Mouse (Mus musculus) liver, embryonic 14.5 days (tissue): ENCODE data around the gene Zfp568. TPM values are rescaled to one million over a fixed set of nuclear protein-coding genes. Genes with fewer than 3 reads are reported as not detected.

Experiments
- ATAC-seq: fragments of 200-750 bp; cut with Nextera tagmentation; 2 replicates; pipeline ENCODE4 v1.8.0; 2017; ENCODE audit warnings: moderate number of reproducible peaks, mild to moderate bottlenecking, moderate library complexity; ENCODE audit not compliant: insufficient read depth
- DNase-seq, 3 experiments: peaks; one replicate each; pipeline ENCODE4 v3.0.0-alpha.2; 2012 to 2013; ENCODE audit warnings: low read depth in 3 of 3, low spot score in 3 of 3
- H3K27ac ChIP-seq: fragments of 300-500 bp; sonication (generic); 2 replicates; pipeline ENCODE4 v1.5.1; 2014; ENCODE audit warnings: moderate library complexity, mild to moderate bottlenecking, control low read depth, inconsistent platforms
- H3K27me3 ChIP-seq: fragments of 300-500 bp; sonication (generic); 2 replicates; pipeline ENCODE4 v1.6.1; 2014; ENCODE audit warnings: mild to moderate bottlenecking, low read length, moderate library complexity; ENCODE audit not compliant: control insufficient read depth, insufficient read depth
- H3K36me3 ChIP-seq: fragments of 300-500 bp; sonication (generic); replicated peaks from 2 replicates; pipeline ENCODE4 v1.6.1; 2014; ENCODE audit warnings: low read depth; ENCODE audit not compliant: control insufficient read depth, insufficient read depth
- H3K4me1 ChIP-seq, 2 experiments: fragments of 200-500 bp in 1 of 2; fragments of 300-500 bp in 1 of 2; sonication (generic) in 1 of 2; replicated peaks; 2 replicates each; pipeline ENCODE4 v1.6.1; 2012 to 2014; ENCODE audit warnings: antibody characterized with exemption in 1 of 2, inconsistent platforms in 1 of 2, low read length in 1 of 2; ENCODE audit not compliant: control insufficient read depth in 2 of 2, insufficient read depth in 2 of 2
- H3K4me2 ChIP-seq: fragments of 300-500 bp; sonication (generic); 2 replicates; pipeline ENCODE4 v1.6.1; 2014; ENCODE audit warnings: low read depth, mild to moderate bottlenecking, control low read depth, moderate library complexity
- H3K4me3 ChIP-seq, 2 experiments: fragments of 200-500 bp in 1 of 2; fragments of 300-500 bp in 1 of 2; sonication (generic) in 1 of 2; 2 replicates each; pipeline ENCODE4 v1.5.1; 2012 to 2014; ENCODE audit warnings: low read depth in 2 of 2, low read length in 2 of 2, mild to moderate bottlenecking in 2 of 2, control low read depth in 1 of 2, inconsistent platforms in 1 of 2, moderate library complexity in 1 of 2; ENCODE audit not compliant: insufficient read depth in 1 of 2
- H3K9ac ChIP-seq: fragments of 300-500 bp; sonication (generic); replicated peaks from 2 replicates; pipeline ENCODE4 v1.6.1; 2014; ENCODE audit warnings: mild to moderate bottlenecking, control low read depth, moderate library complexity
- H3K9me3 ChIP-seq: fragments of 300-500 bp; sonication (generic); 2 replicates; pipeline ENCODE4 v1.6.1; 2016; ENCODE audit warnings: low read length, mixed read lengths; ENCODE audit not compliant: control insufficient read depth
- CTCF ChIP-seq: IDR thresholded peaks from 2 replicates; pipeline ENCODE4 v1.5.1; 2016; ENCODE audit warnings: antibody characterized with exemption, low read depth, control low read depth
- EP300 ChIP-seq: IDR thresholded peaks from 2 replicates; pipeline ENCODE4 v1.6.1; 2016; ENCODE audit warnings: antibody characterized with exemption, low read depth
- WGBS: fragments of 180-500 bp; shearing (Covaris S2); extraction: QIAGEN DNeasy Blood & Tissue Kit; methylation state at CpG from one replicate; pipeline ENCODE4 v1.1.7; 2014; ENCODE audit not compliant: insufficient replicate concordance; 5-methylcytosine and 5-hydroxymethylcytosine counted together
- polyA plus RNA-seq, 2 experiments: library from polyadenylated mRNA; depleted of rRNA in 1 of 2; stranded (reverse) in 1 of 2; unstranded in 1 of 2; fragments of >200 nt; fragmentation: Nextera tagmentation in 1 of 2; extraction: Ambion mirVana in 1 of 2; gene quantifications; 2 replicates each; pipeline versions ENCODE4 v1.2.1 to v1.2.3; 2012 to 2014

Zfp568 gene
- polyA plus RNA-seq, 2 experiments: 6.1 to 7.0 TPM

DNA sequence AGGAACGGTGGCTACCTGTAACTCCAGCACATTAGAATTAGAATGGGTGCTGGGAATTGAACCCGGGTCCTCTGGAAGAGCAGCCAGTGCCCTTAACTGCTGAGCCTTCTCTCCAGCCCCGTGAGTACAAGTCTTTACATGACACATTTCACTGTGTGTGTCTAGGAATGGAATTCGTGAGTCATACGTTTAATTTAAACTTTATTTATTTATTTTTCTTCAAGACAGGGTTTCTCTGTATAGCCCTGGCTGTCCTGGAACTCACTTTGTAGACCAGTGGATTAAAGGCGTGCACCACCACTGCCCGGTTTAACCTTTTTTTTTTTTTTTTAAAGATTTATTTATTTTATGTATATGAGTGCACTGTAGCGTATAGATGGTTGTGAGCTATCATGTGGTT lies 11.4 kb downstream of the Zfp568 start:
- Histone ChIP-seq H3K27me3 (no peaks in the 10 kb centered on the region), H3K9ac (no peak overlapping the region), H3K4me2 (no peak overlapping the region), H3K36me3 (peaks cover 18% of the 10 kb centered on the region), H3K27ac (no peak overlapping the region), H3K9me3 (no peaks in the 10 kb centered on the region), H3K4me1 (no peaks in the 10 kb centered on the region), H3K4me3 (no peak overlapping the region)
- no peak for DNase-seq
- WGBS: 81% methylated on average over 8 of the region's 8 CpGs
- TF ChIP-seq CTCF (no peak), EP300 (no peak)
- no peak for ATAC-seq

- WGBS: 74% methylated on average over 5 of the region's 5 CpGs
- no peak overlapping the region for H3K9ac ChIP-seq
- H3K4me3 ChIP-seq: no peak overlapping the region
- no peak for ATAC-seq
- TF ChIP-seq CTCF: no peak
- TF ChIP-seq EP300: no peak
- H3K4me1 ChIP-seq: no peaks in the 10 kb centered on the region
- no peaks in the 10 kb centered on the region for H3K27me3 ChIP-seq
- no peak overlapping the region for H3K4me2 ChIP-seq
- H3K36me3 ChIP-seq: peaks cover 15% of the 10 kb centered on the region
- DNase-seq: no peak
- H3K9me3 ChIP-seq: no peaks in the 10 kb centered on the region
- H3K27ac ChIP-seq: no peak overlapping the region
Measured at GRCm38 (mm10) chr7:30000601-30001000, 16.8 kb downstream of the Zfp568 start.

GRCm38 (mm10) chr7:30007601-30008000 lies 23.8 kb downstream of the Zfp568 start:
- ATAC-seq: no peak

GRCm38 (mm10) chr7:30008020-30008690 lies 24.4 kb downstream of the Zfp568 start:
- 62% methylated on average over 6 of the region's 6 CpGs for WGBS
- no peak overlapping the region for H3K9ac ChIP-seq
- H3K4me1 ChIP-seq: no peaks in the 10 kb centered on the region
- H3K4me2 ChIP-seq: no peak overlapping the region
- H3K36me3 ChIP-seq: peaks cover 2% of the 10 kb centered on the region; the same call in 1 of the 2 replicates
- DNase-seq (no peak), ATAC-seq (no peak)
- H3K9me3 ChIP-seq: no peaks in the 10 kb centered on the region
- H3K27me3 ChIP-seq: no peaks in the 10 kb centered on the region
- TF ChIP-seq EP300: no peak
- TF ChIP-seq CTCF: no peak
- H3K4me3 ChIP-seq: no peak overlapping the region
- no peak overlapping the region for H3K27ac ChIP-seq

More at GRCm38 (mm10) chr7:30007601-30008000, 23.8 kb downstream of the Zfp568 start:
- Histone ChIP-seq H3K4me2 (no peak overlapping the region), H3K4me3 (no peak overlapping the region), H3K4me1 (no peaks in the 10 kb centered on the region), H3K27me3 (no peaks in the 10 kb centered on the region), H3K9me3 (no peaks in the 10 kb centered on the region), H3K9ac (no peak overlapping the region), H3K36me3 (peaks cover 2% of the 10 kb centered on the region; the same call in 1 of the 2 replicates), H3K27ac (no peak overlapping the region)
- DNase-seq: no peak
- TF ChIP-seq CTCF (no peak), EP300 (no peak)
- WGBS: 74% methylated on average over 1 of the region's 1 CpGs

DNA sequence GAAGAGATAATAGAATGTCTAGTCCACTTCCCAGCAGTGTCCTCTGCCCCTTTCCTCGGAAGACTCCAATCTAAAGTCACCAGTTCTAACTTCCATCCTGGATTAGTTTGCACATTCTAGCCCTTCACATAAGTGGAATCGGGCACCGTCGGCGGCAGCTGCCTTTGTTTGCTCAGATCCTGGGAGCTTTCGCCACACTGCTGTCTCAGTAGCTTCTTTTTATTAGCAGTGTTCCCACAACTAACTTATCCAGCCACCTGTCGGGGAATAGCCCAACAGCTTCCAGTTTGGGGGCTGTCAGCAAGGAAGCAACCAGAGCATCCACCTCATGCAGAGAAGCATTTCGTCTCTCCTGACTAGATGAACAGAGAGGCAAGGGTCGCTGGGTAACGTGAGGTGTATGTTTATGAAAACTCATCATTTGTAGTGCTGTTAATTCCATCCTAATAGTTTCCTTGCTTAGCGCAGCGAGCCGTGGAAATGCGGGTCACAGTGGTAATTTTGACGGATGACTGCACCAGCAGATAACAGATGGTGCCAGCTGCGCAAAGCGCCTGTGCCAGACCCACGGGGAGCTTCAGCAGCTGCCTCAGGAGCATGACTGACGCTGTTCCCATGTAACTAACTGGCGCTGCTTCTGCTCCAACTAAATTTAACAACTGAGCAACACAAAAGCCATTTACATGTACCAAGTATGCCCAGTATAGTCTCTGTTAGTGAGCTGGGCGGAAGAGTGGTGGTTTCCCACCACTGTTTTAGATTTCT lies 25.7 kb downstream of the Zfp568 start:
- H3K4me1 ChIP-seq: no peaks in the 10 kb centered on the region
- 78% methylated on average over 21 of the region's 21 CpGs for WGBS
- H3K27ac ChIP-seq: no peak overlapping the region
- H3K9me3 ChIP-seq: no peaks in the 10 kb centered on the region
- TF ChIP-seq CTCF (no peak), EP300 (no peak)
- ATAC-seq (no peak), DNase-seq (no peak)
- no peak overlapping the region for H3K4me3 ChIP-seq
- no peaks in the 10 kb centered on the region for H3K27me3 ChIP-seq
- no peak overlapping the region for H3K9ac ChIP-seq
- no peak overlapping the region for H3K4me2 ChIP-seq
- peaks cover 2% of the 10 kb centered on the region; the same call in 1 of the 2 replicates for H3K36me3 ChIP-seq
